Mouse (Mus musculus): ENCODE measurements at regions not wholly inside any gene's neighbourhood (a gene's known extent, or its start where the extent isn't known, plus 50 kb on each side); places are given as distances from the start of the nearest gene placed in this dataset.

DNA sequence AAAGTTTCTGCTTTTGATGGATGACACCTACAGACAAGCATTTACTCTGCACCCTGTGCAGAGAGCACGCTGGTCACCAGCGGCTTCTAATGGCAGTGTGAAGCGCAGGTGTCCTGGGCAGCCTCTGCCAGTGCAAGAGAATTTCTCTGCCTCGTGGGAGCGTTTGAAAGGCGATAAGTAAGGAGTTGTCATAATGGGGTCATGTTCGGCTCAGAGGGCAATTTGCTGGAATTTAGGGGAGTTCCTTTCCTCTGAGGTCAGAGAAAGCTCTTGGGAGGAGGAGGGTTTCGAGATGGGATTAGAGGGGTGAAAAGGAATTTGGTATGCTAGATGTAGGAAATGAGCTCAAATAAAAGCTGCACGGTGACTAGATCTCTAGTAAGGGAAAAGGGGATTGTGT lies 144.5 kb downstream of the Ttc32 start:
- DNase-seq (ENCODE audit: inconsistent ontology term): peak; percentile 84

DNA sequence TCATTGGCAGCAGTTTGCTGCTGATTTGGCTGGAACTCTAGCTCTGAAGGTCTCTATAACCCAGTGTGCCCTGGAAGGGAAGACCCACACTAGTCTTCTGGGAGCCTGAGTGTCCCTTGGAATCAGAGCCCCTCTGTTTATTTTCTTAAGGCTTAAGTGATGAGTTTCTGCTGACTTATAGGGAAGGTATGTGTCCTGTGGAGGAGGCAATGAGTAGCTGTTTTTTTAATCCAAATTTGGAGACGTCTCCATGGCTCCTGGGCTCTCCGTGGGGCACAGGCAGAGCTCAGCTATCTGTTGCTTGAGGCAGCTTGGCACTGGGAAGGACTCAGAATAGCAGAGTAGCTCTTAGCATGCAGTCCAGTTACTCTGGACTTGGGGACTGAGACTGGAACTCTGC lies 146.4 kb downstream of the Ttc32 start:
- peak; percentile 24 for DNase-seq (ENCODE audit: inconsistent ontology term)

DNA sequence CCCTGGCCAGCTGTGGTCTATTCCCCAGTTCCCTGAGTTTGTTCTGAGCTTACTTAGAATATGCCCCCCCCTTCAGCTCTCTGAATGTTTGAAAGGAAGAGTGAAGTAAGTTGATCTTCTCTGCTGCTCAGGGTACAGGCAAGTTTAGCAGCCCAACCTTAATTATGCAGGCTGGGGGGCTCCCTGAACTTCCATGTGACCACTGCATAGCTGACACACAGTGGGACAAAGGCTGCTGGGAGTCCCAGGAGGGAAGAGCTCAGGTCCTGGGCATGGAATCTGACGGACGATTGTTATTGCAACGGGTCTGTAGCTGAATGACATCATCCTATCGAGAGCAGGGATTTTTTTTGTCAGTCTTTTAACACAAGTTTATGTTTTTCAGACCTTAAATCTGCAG lies 148.8 kb downstream of the Ttc32 start:
- no peak for DNase-seq (ENCODE audit: inconsistent ontology term)

DNA sequence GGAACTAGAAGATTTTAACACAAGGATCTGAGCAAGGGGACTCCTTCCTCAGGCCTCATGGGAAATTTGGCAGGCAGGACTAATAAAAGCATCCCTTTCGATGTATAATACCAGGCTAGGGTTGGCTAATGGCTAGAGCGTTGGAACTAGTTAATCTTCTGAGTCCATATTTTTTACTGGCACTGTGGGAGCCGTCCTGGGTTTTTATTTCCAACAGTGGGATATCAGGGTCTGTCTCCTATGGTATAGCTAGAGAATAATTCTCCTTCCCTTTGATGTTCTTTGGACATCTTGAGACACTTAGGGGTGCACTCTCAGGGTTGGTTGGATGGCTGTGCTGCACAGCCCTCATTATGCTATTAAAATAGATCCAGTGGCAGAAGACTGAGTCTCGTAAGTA lies 150.9 kb downstream of the Ttc32 start:
- DNase-seq (ENCODE audit: inconsistent ontology term): no peak

DNA sequence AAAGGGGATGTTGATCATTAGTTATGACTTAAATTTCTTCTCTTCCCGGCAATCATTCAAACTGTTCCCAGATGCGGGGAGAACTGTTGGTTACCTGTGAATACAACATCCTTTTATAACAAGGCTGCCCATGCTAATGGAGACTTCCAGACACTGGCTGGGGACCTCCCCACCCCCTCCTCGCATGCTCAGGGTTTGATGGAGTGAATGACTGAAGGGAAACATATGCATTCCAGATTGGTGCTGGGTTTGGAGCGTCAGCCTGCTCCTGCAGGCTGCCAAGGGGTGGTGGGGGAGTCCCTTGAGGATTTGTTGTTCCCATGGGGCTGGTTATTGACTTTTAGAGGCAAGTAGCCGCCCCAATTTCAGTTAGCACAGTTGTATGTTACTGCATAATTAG lies 161.9 kb downstream of the Ttc32 start:
- no peak for DNase-seq (ENCODE audit: inconsistent ontology term)

DNA sequence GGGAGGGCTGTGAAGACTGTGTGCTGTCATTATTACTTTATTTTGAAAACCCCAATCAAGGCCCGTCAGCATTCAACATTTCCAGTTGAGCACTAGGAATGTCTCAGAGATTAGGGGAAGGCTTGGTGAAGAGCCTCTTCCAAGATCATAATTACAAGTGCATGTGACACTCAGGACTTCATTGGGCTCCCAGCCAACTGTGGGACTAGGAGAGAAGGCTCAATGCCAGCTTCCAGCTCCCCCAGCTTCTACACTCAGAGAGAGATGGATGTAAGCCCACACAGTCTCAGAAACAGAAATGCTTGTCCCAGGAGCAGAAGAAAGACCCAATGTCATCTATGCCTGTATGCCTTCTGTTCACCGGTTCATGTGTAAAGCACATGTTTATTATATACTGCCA lies 169.5 kb downstream of the Ttc32 start:
- peak; percentile 46 for DNase-seq (ENCODE audit: inconsistent ontology term)

DNA sequence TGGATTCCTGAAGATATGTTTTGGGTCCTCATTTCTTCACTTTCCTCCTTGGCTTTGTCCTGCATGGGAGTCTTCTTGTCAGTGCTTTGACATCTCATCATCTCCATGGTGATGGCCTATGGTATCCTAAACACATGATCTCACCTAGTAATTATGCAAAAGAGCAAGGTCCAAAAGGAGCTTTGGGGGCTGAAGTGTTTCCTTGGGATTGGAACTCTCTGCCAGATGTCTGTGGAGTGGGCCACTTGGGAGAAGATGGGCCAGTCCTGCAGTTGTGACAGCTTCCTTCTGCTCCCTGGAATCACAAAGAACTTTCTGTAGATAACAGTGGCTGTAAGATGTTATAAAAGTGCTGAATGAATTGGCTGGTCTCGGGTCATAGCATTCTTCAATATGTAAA lies 182.4 kb downstream of the Ttc32 start:
- DNase-seq (ENCODE audit: inconsistent ontology term): no peak

DNA sequence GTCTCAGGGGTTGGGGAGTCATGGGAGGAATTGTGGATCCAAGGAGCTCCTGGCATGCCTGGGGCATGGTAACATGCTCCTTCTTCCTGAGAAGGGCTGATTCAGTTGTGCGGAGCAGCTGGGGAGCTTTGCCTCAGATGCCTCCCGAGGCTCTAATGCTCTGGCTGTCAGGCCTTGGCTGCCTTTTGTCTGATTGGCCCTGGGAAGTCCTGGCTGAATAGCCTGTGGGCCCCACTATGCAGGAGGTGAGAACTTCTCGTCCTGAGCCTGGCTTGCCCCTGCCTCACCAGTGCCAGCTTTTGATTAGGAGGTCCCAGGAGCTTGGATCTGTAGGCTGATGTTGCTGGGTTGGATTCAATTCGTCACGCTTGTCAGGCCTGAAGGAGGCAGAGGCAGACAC lies 195.2 kb downstream of the Ttc32 start:
- DNase-seq (ENCODE audit: inconsistent ontology term): no peak

DNA sequence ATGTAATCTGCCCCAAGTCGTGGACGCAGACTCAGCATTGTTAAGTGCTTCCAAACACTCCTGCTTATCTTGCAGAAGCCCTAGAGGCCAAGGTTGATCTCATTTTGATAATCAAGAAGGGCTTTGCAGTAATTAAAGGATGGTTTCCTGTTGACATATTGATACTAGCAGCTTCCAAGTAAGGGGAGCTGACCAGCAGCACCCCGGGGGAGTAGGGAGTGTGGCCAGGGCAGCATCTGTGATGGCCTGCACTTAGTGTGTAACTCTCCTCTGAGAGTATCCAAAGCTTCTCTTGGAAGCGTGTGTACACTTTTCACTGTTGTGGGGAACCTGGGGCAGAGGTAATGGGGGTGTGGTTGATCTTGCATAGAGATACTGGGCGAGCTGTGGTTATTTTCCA lies 198.1 kb downstream of the Ttc32 start:
- DNase-seq (ENCODE audit: inconsistent ontology term): no peak

DNA sequence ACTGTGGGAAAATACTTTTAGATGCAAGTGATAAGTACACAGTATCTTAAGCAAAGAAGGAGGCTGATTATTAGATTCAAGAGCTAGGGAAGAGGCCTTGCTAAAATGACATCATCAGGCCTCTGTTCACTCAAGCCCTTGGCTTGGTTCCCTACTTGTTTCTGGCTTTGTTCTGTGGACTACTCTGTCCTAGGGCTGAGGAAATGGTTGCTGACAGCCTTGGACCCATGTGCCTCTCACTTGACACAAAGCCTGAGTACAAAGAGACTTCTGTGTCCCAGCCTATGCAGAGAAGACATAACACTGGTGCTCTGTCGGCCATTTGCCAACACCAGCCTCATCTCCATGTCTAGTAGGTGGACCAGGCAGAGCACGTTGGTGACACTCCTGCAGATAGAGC lies 198.7 kb downstream of the Ttc32 start:
- peak; percentile 72 for DNase-seq (ENCODE audit: inconsistent ontology term)

DNA sequence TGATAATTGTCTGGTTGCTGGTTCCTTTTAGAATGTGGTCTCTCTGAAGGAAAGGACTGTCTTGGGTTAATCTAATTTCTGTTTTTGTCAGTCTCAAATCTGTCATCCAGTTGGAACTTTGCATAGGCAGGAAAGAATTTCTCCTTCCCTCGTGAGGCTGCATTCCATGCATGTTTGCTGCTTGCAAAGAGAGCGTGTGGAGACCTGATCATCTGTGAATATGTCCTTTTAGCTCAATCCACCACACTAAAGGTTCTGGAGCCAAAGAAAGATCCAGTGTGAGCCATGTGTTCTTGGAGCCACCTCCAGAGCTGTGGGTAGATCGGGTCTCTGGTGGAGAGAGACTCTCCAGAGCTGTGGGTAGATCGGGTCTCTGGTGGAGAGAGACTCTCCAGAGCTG lies 200.2 kb downstream of the Ttc32 start:
- DNase-seq (ENCODE audit: inconsistent ontology term): peak; percentile 78

DNA sequence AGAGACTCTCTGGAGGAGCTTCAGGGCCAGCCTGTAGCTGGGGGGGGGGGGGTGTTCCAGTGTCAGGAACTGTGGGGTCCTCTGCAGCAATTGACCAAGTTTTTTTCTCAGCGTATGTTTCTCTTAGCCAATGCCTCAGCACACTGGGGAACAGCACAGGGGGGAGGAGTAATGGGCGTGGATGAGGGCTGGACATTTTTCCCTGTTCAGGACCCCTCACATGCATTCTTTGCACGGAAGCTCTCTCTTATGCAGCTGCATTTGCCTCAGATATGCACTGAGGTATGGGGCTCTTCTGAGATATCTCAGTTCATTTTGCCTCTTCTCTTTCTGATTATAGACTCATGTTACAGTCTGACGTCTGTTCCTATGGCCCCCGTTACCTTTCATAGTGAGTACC lies 200.8 kb downstream of the Ttc32 start:
- no peak for DNase-seq (ENCODE audit: inconsistent ontology term)

DNA sequence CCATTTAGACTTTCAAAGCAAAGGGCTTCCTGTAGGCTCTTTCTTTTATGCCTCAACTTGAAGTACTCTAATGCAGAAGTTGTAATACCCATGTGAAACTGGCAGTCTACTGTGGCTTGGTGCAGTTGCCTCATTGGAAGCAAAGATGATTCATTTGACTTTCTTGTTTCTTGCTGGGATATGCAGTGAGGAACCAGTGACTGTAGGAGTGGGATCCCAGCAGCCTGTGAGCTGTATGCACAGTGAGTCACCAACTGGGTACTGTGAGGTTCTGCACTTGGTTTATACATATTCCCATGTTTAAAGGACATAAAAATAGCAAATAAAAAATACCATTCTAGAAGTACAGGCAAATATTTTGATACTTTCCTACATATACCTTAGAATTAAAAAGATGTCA lies 202.6 kb downstream of the Ttc32 start:
- no peak for DNase-seq (ENCODE audit: inconsistent ontology term)

DNA sequence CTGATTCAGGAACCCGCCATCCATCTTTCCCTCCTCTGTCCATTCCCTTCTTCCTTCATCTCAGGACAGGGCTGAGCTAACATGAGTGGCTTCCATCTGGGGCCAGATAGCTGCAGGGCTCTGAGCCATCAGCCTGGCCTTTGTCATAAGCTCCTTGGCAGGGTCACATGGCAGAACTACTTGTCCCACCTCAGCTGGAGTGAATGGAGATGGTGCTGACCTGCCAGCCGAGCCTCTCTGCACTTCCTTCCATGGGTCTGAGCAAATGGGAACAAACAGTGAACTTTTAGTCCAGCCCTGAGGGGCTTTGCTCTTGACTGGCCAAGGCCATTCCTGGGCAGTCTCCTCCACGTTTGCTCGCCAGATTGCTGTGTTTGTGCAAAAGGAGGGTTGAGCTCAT lies 206.1 kb downstream of the Ttc32 start:
- DNase-seq (ENCODE audit: inconsistent ontology term): no peak

DNA sequence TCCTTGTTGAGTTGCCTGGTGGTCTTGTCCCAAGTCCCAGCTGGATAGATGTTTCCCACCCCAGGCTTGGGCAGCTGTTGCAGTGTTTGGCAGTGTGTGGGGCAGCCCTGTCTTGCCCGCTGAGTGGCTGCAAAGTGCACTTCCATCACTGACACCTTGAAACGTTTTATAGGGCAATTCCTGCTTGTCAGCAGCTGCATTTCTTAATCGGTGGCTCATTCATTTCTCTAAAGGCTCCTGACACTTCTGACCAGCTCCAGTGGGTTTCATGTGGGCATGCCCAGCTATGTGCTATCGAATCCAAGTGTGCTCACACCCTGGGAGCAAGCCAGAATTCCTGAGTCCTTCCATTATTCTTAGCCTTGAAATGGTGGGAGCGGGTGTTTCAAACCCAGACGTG lies 207.7 kb downstream of the Ttc32 start:
- no peak for DNase-seq (ENCODE audit: inconsistent ontology term)

DNA sequence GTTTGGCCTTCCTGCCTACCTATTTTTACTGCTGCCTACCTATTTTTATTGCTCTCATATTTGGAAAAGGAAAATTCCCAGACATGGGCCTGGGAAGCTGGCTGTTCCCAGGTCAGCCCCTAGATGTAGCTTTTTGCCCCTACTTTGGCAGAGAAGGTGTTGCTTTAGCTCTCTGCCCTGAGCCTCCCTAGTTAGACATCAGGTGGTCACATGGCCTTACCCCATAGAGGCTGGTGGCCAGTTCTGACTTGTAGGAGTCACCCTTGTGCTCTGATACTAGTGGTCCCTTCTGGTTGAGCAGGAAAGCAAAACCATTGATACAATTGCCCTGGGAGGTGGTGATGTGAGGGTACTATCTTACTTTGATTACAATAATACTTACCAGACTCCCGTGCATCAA lies 208.2 kb downstream of the Ttc32 start:
- DNase-seq (ENCODE audit: inconsistent ontology term): no peak

DNA sequence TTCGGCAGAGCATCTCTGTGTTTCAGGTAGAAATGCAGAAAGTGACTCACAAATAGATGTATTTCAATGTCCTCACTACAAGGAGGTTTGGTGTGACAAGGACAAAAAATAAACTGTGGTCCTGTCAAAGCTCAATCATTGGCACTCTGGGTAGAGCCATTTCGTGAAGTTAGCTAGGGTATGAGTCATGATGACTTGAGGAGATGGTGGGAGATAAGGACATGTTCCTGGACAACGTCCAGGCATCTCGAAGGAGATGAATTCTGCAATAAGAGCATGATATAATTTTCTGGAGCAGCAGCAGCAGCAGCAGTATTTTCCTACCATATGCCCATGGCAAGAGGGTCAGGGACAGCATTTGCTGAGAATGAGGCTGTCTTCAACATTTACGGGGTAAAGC lies 217.7 kb downstream of the Ttc32 start:
- DNase-seq (ENCODE audit: inconsistent ontology term): no peak

DNA sequence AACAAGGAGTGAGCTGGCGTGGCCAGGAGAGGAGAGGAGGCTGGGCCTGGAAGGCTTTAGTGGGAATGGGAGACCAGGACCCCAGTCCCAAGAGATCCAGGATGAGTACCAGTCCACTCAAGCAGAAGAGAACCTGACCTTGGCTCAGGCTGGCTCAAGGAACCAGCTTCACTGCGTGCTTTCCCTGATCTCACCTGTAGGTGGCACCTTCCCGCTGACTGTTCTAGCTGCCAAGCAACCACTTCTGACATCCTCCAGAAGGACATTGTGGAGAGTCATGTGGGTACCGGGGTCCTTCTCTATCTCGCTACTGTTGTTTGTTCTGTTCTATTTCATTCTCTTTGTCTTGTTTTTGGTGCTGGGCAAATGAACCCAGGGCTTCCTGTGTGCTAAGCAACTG lies 222.0 kb downstream of the Ttc32 start:
- DNase-seq (ENCODE audit: inconsistent ontology term): no peak

DNA sequence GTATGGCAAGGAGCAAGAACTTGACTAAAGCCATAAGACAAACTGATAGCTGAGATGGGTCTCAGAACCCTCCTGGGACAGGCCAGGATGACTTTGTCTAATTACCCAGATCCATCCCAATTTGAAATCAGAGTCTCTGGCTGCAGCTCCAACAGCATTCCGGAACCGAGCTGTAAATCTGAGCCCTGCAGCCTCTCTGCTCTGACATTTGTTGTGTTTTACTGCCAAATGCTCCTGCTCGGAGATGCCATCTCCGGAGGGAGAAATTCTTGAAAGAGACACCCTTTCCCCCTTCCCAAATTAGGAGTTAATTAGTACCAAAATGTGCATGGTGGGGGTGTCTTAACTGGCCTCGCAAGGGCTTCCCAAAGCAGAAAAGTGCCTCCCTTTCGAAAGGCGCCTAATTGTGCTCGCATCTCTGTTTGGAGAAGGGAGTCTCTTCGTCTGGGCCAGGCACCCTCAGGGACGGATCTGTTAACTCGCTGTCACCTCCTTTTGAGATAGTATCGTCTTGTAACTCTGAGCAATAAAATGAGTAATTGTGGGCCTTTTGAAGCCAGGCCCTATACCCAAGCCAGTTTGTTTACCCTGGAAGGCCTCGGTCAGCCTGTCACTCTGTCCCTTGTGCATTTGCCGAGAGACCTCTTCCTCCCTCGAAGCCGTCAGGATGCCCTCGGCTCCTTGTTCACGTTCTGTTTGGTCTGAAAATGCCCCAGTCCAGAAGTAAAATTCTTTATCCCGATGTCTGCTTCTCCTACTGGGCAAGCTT lies 223.7 kb downstream of the Ttc32 start:
- DNase-seq (ENCODE audit: inconsistent ontology term): no peak

DNA sequence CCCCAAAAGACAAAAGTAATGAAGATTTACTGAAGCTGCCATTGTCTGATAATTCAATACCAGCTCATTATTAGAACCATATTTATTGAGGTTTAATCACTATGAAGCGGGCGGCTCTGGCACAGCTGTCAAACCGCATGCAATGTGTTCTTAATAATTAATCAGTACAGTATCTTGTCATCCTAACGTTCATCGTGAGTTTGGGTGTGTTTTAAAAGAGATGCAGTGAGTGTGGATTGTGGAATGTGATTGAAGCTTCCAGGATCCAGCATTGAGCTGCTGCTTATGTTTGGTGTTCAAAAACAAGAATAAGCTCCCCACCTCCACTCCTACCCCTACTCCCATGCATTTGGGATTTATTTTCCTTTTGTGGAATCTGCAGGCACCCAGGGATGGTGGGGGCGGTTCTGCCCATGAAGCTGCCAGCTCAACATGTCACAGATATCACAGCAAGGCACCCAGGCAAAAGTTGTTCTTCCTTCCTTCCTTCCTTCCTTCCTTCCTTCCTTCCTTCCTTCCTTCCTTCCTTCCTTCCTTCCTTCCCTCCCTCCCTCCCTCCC lies 224.6 kb downstream of the Ttc32 start:
- peak; percentile 53 for DNase-seq (ENCODE audit: inconsistent ontology term)

DNA sequence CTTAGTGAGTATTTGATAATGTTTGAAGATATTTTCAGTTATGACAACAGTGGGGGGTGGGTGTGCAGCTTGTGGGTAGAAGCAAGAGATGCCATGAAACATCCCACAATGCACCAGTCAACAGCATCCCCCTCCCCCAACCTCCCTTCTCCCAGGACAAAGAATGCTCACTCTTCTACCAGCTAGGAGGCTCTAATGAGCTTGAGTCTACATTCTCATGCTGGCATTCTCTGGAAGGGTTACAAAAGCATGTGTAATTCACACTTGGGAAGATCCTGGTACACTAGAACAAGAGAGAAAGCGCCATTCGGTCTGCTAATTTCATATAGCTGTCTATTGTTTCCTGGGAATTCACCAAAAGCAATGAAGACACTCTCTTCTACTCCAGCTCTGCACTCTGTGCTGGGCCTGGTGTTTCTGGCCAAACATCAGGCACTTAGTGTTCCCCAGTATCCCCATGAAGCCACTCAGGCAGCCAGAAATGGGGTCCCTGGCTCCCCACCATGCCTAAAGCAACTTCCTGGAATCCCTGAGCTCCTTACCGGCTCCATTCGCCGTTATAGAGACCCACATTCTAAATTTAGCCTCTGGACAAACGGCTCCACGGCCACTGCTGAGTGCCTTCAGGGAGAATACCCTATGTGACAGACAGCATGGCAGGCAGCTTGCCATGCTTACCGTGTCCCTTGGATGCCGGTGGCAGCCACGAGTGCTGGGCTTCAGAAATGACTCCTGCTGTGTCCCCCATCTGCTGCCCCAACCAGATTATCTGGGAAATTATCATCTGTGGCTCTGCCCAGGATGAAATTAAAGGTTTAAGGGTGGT lies 226.1 kb downstream of the Ttc32 start:
- peak; percentile 87 for DNase-seq (ENCODE audit: inconsistent ontology term)

DNA sequence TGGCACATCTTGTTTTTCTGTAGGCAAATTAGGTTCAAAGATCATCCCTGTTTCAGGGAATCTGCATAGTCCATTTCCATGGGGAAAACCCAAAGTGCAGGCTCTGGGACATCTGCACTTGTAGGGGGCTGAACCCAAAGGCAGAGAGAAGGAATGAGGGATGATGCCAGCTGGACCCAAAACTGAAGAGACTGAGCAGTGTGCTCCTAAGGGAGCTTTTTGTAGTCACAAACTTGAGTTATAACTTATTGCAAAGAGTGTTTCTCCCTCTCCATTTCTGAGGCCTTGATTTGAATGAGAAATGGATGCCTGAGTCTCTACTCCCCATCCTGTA lies 226.7 kb downstream of the Ttc32 start:
- DNase-seq (ENCODE audit: inconsistent ontology term): no peak

DNA sequence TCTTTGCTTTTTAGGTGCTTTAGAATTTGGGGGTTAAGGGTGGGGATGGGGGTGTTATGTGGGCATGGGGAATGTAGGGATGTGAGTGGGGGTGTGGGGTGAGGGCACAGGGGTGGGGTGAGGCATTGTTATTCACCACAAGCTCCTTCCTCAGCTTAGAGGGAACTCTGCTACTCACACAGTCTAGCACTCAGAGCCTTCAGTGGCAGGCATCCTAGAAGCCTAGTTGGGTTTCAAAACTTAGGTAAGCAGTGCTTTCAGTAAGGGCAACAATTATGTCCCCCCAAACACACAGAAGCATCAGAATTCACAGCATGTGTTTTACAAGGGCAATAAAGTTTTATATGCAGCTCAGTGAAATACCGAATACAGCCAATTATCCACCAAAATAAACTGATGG lies 228.4 kb downstream of the Ttc32 start:
- DNase-seq (ENCODE audit: inconsistent ontology term): no peak

All from Muller cell, postnatal 12 days (primary cell).